Mouse (Mus musculus): Measurements from ENCODE around the gene Cry2.
A peak's percentile ranks its signal among the peaks of the same experiment; 100 is the strongest.

Gene Cry2

DNA sequence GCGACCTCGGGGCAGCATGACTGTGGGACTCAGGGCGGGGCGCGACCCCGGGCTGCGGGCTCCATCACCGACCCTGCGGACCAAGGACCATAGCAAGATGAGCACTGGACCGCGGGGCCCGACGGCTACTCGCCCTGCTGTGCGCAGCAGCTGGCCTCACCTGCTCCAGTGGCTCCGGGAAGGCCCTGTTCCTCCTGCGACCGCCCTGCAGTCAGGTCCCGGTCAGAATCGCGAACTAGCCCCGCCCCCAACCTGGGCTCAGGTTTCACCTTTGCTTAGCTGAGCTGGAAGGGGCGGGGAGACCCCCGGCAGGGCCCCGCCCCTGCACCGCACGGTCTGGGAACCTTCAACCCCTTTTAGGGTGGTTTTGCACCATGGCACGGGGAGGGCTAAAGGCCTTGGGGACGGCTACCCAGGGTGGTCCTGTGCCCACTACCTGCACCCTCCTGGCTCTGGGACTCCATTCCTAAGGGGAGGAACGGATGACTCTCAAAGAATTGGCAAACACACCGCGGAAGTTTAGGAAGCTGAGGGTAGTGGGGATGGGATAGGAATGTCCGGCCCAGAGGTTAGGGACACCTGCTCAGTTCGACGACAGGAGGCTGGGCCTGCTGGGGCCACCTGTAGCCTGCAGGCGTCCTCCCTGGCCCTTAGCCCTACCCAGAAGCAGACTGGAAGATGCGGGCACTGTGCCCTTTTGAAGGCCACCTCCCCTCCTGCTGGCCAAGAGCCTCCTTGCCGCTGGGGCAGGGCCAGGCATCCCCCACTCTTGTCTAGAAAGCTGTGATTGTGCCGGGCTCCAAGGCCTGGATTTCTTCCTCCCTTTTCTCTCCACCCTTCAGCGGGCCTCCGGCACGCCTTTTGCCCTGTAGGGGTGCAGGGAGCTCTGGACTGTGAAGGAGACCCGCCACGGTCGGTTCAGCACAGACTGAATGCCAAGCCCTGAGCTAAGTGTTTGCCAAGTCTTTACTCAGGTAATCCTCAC is 62.7 kb downstream of the Cry2 start:
- DNase-seq (ENCODE audit: low spot score): peak; percentile 88

DNA sequence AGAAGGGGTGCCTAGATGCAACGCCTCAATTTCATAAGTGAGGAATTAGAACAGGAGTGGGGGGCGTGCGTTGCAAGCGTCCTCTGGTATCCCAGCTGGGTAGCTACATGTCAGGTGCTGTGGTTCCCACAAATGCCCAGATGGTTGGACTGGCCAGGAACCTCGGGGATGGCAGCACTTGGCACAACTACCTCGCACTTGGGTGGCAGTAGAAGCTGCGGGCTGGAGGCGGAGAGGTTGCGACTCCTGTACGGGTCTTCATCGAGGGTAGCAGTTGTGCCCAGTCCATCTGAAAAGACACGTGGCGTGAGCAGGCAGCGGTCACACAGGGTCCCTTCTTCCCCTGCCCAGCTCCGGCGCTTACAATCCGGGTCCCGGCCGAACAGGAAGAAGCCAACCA is 63.5 kb downstream of the Cry2 start:
- DNase-seq (ENCODE audit: low spot score): no peak

DNA sequence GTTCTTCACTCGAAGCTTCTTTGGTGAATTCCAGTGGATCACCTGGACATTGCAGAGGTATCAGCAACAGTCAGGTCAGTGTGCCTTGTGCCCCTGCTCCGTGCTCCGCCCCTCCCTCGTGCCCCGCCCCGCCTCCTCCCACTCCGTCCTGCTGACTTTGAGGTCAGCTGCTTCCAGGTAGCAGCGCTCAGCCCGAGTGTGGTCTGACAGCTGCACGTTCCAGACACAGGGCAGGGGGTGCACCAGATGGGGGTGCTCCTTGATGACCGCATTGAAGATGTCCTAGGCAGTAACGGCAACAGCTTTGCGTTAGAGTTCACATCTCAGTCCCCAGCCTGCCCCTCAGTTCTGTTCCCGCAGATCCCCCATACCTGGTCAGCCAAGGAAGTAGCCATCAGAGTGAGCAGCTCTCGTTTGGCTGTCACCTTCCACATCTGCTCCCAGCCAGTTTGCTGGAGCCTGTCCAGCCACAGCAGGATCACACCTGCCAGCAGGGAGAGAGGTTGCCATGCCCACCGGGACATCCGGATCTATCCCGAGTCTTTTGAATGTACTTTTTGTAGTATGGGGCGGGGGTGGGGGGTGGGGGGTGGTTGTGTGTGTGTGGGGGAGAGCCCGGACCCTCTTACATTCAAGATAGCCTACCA is 66.3 kb downstream of the Cry2 start:
- peak; percentile 75 for DNase-seq (ENCODE audit: low spot score)

DNA sequence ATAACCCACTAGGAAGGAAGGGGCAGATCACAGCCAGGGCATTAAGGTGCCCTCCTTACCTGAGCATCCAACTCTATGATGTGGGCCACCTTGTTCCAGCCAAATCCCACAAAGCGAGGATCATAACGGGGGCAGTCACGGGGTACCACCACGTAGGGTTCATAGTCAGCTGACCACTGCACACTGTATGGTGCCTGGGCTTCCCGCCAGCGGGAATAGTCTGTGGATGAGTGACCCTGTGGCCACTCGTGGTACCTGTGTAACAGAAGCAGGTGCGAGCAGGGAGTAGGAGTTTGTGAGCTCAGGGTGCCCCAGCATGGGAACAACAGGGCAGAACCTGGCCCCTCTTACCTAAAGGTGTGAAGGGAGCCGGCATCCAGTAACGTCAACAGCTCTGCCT is 68.3 kb downstream of the Cry2 start:
- no peak for DNase-seq (ENCODE audit: low spot score)

DNA sequence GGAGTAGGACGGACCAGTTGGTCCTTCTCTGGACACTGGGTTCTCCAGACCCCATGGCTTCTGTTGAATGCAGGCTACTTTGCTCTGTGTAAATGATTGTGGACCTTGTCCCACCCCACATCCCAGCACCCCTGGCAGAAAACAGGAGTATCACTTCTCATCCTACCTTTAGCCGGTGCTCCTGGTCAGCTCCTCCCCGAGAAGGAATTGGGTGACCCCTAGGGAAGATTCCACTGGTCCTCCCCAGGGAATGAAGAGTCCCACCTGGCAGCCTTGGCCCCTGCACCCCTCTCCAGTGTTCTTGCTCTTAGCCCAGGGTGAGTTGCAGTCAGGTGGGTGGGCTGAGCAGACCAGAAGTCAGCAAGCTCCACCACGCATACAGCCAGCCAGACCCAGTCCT is 69.8 kb downstream of the Cry2 start:
- no peak for DNase-seq (ENCODE audit: low spot score)

DNA sequence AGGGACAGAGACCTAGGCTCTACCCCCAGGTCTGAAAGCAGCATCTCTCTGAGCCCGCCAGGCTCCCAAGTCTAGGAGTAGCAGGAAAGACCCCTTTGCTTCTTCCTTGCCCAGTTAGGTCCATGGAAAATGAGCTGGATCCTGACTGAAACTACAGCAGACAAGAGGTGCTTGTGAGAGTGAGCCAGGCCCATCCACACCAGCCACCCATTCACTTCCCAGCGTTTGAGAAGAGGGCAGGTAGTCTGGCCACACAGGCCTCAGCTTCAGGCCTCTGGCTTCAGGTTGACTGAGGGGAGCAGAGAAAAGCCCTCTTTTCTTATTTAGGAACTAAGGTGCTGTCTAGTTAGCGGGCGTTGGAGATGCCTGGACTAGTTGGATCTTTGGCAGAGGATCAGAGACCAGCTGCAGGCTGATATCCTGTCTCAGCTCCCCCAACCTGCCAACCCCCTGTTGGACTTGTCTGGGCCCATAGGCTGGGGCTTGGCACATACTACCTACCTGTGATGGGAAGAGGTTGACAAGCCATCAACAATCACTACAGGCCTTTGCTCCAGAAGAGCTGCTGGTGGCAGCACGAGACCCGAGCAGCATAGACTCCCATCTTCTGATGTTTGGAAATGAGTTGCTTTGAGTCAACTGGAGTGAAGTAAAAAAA is 71.1 kb downstream of the Cry2 start:
- no peak for DNase-seq (ENCODE audit: low spot score)

DNA sequence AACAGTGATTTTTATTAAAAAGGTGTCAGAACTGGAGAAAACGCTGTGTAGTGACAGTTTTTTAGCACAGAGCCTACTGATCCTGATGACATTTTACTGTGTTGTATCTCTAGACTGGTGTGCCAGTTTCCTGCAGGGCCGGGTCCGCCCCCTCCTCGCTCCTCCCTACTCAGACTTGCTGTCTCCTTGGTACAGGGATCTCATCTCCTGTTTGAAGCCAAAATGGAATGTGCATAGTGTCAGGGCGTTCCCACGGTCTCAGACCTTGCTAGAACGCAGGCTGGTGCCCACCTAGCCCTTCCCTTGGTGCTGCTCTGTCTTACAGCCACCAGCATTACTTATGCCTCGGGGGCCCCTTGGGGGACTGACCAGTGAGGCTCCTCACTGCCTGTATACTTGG is 72.0 kb downstream of the Cry2 start:
- DNase-seq (ENCODE audit: low spot score): no peak

DNA sequence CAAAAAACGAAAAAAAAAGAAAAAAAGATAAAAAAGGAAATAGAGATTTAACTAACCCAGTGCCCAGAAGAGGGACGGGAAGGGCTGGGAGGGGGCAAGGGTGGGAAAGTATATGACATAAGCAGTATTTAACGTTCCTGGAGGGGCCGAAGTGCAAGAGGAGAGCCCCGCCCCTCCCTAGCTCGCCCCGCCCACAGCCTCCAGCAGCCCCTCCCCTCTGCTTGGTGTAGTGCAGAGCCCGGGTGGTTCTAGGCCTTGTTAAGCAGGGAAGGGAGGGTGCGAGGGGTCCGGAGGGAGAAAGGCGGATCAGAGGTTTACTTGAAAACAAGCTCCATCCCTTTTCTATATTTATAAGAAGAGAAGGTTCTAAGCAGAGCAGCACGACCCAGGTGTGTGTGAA is 73.0 kb downstream of the Cry2 start:
- peak; percentile 78 for DNase-seq (ENCODE audit: low spot score)

DNA sequence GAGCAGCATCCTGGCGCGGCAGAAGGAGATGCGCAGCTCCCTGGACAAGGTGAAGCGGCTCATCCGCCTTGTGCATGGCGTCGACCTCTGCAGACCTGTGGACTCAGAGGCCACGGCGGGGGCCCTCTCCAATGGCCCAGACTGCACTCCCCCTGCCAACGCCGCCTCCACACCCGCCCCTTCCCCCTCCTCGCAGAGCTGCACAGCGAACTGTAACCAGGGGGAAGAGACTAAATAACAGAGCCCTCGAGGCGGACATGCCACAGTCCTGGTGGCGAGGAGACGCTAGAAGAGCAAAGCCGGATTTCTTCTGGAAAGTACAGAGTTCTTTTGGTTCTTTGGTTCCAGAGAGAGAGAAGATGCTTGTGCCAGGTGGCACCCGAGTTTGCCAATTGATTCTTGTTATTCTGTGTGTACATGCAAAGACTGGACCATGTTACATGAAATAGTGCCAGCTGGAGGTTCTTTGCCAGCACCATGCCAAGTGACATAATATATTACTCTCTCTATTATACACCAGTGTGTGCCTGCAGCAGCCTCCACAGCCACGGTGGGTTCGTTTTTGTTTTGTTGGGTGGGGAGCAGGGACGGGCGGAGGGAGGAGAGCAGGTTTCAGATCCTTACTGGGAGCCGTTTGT is 73.5 kb downstream of the Cry2 start:
- no peak for DNase-seq (ENCODE audit: low spot score)

DNA sequence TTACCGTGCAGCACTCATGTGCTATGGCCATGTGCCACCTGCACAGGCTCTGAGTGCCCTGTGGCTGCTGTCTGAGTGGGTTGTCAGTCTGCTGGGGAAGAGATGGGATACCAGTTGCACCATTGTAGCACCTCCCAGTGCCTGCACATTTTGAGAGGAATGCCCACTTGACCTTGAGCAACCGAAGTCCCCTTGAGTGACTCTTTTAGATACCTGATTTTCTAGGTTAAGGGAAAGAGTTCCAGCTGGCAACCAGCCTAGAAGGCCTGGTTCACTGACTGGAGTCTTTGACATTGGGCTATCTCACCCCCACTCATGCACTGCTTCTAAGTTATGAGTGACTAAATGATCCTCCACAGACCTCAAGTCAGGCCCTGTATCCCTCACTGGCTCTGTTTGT is 74.5 kb downstream of the Cry2 start:
- no peak for DNase-seq (ENCODE audit: low spot score)

DNA sequence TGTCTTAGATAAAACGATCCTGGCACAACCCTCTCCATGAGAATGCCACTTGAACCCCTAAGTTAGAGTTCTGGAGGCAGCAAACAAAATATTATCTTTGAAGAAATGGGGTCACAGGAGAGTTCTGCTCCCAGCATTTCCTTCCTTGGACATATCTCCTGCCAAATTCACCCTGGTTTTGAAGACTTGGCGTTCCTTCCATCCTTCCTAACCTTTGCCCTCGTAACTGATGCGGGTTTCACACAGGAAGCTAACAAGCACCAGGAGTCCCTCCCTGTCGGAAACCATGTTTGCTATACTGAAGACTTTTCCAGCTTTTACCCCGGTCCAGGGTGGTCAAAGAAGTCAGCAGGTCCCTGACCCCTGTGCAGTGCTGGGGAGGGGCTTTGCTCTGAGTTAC is 79.6 kb downstream of the Cry2 start:
- DNase-seq (ENCODE audit: low spot score): no peak
